In the genomic region with DNA sequence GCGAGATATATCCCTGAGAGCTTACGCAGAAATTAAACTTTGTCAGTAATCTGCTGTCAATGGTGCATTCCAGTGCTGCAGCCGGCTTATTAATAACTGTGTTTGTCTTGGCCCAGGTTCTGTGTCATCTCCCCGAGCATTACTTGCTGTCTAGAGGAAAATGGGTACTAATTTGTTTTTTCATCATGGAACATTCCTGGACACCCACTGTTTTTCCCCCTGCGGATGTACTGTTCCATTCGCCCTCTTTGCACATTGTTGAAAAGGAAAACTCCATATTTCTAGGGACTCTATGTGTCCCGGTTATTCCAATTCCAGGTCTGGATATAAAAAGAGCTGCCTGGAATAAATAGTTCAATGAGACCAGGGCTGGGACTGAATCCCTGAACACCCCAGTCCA, we compare ENCODE assay signal across 22 mouse cellular contexts.
DNase-seq lines count a peak whose midpoint lies in the region; ATAC-seq and TF ChIP-seq lines count a peak whose summit lies in the region.
"Had no signal": no experiment of that assay in that cellular context is flagged by ENCODE, and none has a peak within 500 bp of the region (broad histone marks: within the 10 kb centered on the region; RNA-seq: fewer than 3 reads in every experiment).

No protein-coding gene starts in this region.

- H3K27me3 ChIP-seq in forebrain, postnatal 0 days (ENCODE audit: insufficient read depth, low read length): no peaks in the 10 kb centered on the region
- H3K27me3 ChIP-seq in forebrain, embryonic 15.5 days: no peaks in the 10 kb centered on the region
- H3K27me3 ChIP-seq: embryonic facial prominence, embryonic 15.5 days; hindbrain, embryonic 15.5 days; liver, embryonic 15.5 days; midbrain, embryonic 13.5 days; Patski had no signal

- peak; percentile 10 for DNase-seq in forebrain, postnatal 0 days
- no peak for DNase-seq in left cerebral cortex, adult 2 months (ENCODE audit: extremely low spot score in 1 of 2, low spot score in 2 of 2)
- DNase-seq in left cerebral cortex, adult 8-10 months (ENCODE audit: low spot score in 2 of 2): no peak
- peak; percentile 79 for DNase-seq in Muller cell, postnatal 12 days (ENCODE audit: inconsistent ontology term)
- DNase-seq in layer of hippocampus, adult 9-11 months: peak; percentile 47
- DNase-seq in spleen, postnatal 4 days (ENCODE audit: low spot score in 2 of 2): no peak
- no peak for DNase-seq in embryo, embryonic 10 days (ENCODE audit: low spot score)
- DNase-seq: adrenal gland, adult 8-10 months; cerebellum, postnatal 14 days; gastrocnemius, postnatal 25 days; heart, adult 2 months; heart, postnatal 36 days; lung, postnatal 14 days; thymus, adult 2 months had no signal

- H3K9me3 ChIP-seq in forebrain, postnatal 0 days (ENCODE audit: low read length): no peaks in the 10 kb centered on the region
- no peaks in the 10 kb centered on the region for H3K9me3 ChIP-seq in forebrain, embryonic 15.5 days
- H3K9me3 ChIP-seq: embryonic facial prominence, embryonic 15.5 days; hindbrain, embryonic 15.5 days; liver, embryonic 15.5 days; midbrain, embryonic 13.5 days had no signal

- intact Hi-C loops in left cerebral cortex, adult 2 months (cut with DNase I): no loop called here

- WGBS in forebrain, postnatal 0 days: 59% methylated on average over 7 of the region's 7 CpGs
- WGBS in forebrain, embryonic 15.5 days: 67% methylated on average over 7 of the region's 7 CpGs

- H3K4me2 ChIP-seq in forebrain, postnatal 0 days (ENCODE audit: low read depth): no peak overlapping the region
- no peak overlapping the region for H3K4me2 ChIP-seq in forebrain, embryonic 15.5 days (replicated peaks)
- H3K4me2 ChIP-seq: embryonic facial prominence, embryonic 15.5 days; hindbrain, embryonic 15.5 days; liver, embryonic 15.5 days; midbrain, embryonic 13.5 days had no signal

- H3K36me3 ChIP-seq in forebrain, postnatal 0 days (ENCODE audit: insufficient read depth): no peaks in the 10 kb centered on the region
- H3K36me3 ChIP-seq in forebrain, embryonic 15.5 days: no peaks in the 10 kb centered on the region
- H3K36me3 ChIP-seq: embryonic facial prominence, embryonic 15.5 days; hindbrain, embryonic 15.5 days; liver, embryonic 15.5 days; midbrain, embryonic 13.5 days had no signal

- no peak overlapping the region for H3K9ac ChIP-seq in forebrain, postnatal 0 days
- H3K9ac ChIP-seq in forebrain, embryonic 15.5 days (replicated peaks): no peak overlapping the region
- H3K9ac ChIP-seq: embryonic facial prominence, embryonic 15.5 days; hindbrain, embryonic 15.5 days; liver, embryonic 15.5 days; midbrain, embryonic 13.5 days had no signal

- H3K4me3 ChIP-seq in forebrain, postnatal 0 days (ENCODE audit: low read depth, low read length): no peak overlapping the region
- H3K4me3 ChIP-seq in forebrain, embryonic 15.5 days: no peak overlapping the region
- no peak overlapping the region for H3K4me3 ChIP-seq in left cerebral cortex, adult 2 months
- H3K4me3 ChIP-seq: embryonic facial prominence, embryonic 15.5 days; heart, adult 2 months; hindbrain, embryonic 15.5 days; liver, embryonic 15.5 days; midbrain, embryonic 13.5 days; myocyte had no signal

- no peak for ATAC-seq in forebrain, postnatal 0 days
- no peak for ATAC-seq in forebrain, embryonic 15.5 days (replicated peaks)
- ATAC-seq: intestine, embryonic 16.5 days; midbrain, embryonic 13.5 days; Patski had no signal

- TF ChIP-seq CTCF in forebrain, postnatal 0 days (IDR thresholded peaks at IDR 0.05; ENCODE audit: low read depth): no peak
- no peak for TF ChIP-seq CTCF in left cerebral cortex, adult 2 months (IDR thresholded peaks at IDR 0.05)

- H3K27ac ChIP-seq in forebrain, postnatal 0 days (ENCODE audit: low read depth, low read length): no peak overlapping the region
- no peak overlapping the region for H3K27ac ChIP-seq in forebrain, embryonic 15.5 days (replicated peaks)
- H3K27ac ChIP-seq in left cerebral cortex, adult 2 months: peak overlapping the region; percentile 57; the same call in 1 of the 2 replicates
- H3K27ac ChIP-seq: embryonic facial prominence, embryonic 15.5 days; heart, adult 2 months; hindbrain, embryonic 15.5 days; liver, embryonic 15.5 days; midbrain, embryonic 13.5 days had no signal

- H3K4me1 ChIP-seq in forebrain, postnatal 0 days (ENCODE audit: insufficient read depth): no peaks in the 10 kb centered on the region
- H3K4me1 ChIP-seq in forebrain, embryonic 15.5 days: peaks cover 5% of the 10 kb centered on the region; the same call in 1 of the 2 replicates
- H3K4me1 ChIP-seq: embryonic facial prominence, embryonic 15.5 days; hindbrain, embryonic 15.5 days; liver, embryonic 15.5 days; midbrain, embryonic 13.5 days had no signal

Comparison
In these comparisons a context has a peak if more than half of its experiments do, and no peak if none do; other contexts are left out.
1. DNase-seq: peak in forebrain, postnatal 0 days (single experiment), Muller cell, postnatal 12 days (single experiment) and layer of hippocampus, adult 9-11 months (single experiment); none in left cerebral cortex, adult 2 months (0 of 2), left cerebral cortex, adult 8-10 months (0 of 2), spleen, postnatal 4 days (0 of 2) and embryo, embryonic 10 days (single experiment).